Mouse (Mus musculus) right cerebral cortex, postnatal 10 days (tissue): Measurements from ENCODE around the gene Tmem108.

Experiments used
- DNase-seq, 2 experiments: peaks; one replicate each; pipeline ENCODE4 v3.0.0; 2021; ENCODE audit warnings: low spot score in 2 of 2

Tmem108 gene

GRCm38 (mm10) chr9:103501861-103502364, 259.7 kb downstream of the Tmem108 start:
- peak; percentile 84 to 92 for DNase-seq

DNA sequence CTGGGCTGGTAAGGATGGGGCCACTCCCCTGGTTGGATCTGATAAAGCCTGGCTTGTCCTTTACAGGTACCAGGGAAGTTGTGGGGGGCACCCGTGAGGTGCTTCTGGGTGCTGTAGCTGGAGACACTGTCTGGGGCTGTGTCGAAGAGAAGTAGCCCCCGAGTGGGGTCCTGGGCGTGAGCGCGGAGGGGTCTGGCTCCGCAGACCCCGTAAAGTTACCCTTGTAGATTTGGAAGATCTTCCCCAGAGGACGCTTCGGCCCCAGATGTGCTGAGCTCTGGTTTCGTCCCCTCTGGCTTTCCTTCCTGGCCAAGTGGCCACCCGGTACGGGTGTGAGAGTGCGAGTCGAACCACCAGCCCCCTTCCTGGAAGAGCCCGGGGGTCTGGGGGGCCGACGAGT, 262.3 kb downstream of the Tmem108 start:
- no peak for DNase-seq

- no peak for DNase-seq
Observed at GRCm38 (mm10) chr9:103498699-103499098, 262.9 kb downstream of the Tmem108 start.

DNA sequence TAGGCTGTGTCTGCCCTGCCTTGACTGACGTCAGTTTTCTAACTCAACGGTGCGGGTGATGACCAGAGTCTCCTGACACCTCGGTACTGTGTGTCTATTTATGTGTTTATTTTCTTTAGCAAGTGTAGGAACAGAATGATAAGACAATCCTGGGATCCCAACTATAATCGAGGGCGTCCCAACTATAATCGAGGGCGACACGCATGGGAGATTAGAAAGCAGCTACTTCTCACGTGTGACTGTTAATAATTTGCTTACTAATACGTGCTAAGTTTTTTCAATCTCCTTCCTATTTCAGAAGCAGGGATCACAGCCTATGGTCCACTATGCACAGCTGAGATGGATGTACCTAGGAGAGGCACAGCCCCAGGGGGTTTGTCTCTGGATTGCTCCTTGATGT, 266.2 kb downstream of the Tmem108 start:
- no peak for DNase-seq

- DNase-seq, result peak; percentile 88 to 90
Observed at GRCm38 (mm10) chr9:103494346-103495020, 267.2 kb downstream of the Tmem108 start.

DNA sequence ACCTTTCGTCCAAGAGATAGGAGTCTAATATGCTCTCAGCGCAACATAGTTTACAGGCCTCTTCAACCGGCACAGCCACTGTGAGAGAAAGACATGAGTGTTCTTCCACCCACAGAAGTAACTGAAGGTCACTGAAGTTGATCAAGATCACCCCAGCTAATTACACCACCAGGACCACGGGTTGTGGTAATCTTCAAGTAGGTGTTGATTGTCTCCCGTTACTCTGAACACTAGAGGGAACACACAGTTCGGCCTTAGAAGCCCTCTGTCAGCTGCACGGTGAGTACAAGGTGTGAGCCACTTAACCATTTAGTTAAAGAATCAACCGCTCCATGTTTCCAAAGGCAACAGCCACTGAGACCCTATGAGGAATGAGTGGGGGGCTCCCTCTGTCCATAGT, 269.7 kb downstream of the Tmem108 start:
- no peak for DNase-seq

DNA sequence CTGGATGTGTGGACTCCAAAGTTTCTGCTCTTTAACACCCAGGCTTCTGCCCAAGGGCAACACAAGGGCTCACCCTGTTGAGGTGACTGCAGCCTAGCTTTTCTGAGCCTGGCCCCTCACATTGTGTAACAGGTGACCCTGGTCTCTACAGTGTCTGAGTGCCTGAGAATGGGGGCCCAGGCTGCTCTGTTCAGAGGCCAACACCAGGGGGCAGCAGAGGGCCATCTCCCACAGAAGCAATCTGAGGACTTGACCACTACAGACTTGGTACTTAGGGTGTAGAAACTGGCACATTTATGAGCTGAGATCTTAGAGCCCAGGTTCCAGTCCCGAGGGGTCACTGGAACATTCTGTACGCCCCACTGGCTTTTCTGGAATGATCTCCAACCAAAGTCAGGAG, 271.2 kb downstream of the Tmem108 start:
- DNase-seq, result peak; percentile 76 to 84

- no peak for DNase-seq
Observed at GRCm38 (mm10) chr9:103489883-103490282, 271.8 kb downstream of the Tmem108 start.

- DNase-seq, result no peak
Observed at GRCm38 (mm10) chr9:103489096-103489495, 272.5 kb downstream of the Tmem108 start.

DNA sequence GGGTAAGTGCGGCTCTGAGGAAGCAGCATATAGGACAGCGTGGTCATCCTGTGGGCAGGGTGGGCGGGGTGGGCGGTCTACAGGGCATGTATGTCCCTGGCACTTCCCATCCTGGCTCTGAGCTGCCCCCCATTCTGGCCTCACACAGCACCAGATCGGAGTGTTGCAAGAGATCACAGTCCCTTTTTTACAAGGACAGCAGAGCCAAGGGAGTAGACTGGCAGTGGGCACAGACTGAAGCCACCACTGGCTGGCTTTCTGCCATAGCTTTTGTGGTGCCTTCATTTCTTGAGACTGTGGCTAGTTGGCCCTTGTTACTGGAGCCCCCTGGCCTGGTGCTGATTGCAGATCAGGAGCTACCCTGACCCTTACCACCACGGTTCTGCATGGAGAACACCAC, 275.4 kb downstream of the Tmem108 start:
- DNase-seq, result peak in 1 of 2 experiments; percentile 46

DNA sequence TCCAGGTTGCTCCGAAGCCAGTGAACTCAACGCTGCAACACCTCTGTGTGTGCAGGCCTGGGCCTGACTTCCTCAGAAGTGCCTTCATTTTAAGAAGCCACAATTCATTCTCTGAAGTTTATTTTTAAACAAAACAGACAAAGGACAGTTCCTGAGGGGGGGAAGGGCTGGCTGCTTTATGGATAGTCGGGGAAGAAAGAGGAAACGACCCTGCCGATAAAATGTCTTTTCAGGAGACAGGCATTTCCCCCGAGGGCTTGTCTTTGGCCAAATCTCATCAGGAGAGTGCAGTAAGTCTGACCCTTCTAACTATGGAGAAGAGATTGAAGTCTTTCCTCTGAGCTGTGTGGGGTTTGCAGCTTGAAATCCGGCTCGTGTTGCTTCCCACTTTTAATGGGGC, 276.0 kb downstream of the Tmem108 start:
- no peak for DNase-seq

DNA sequence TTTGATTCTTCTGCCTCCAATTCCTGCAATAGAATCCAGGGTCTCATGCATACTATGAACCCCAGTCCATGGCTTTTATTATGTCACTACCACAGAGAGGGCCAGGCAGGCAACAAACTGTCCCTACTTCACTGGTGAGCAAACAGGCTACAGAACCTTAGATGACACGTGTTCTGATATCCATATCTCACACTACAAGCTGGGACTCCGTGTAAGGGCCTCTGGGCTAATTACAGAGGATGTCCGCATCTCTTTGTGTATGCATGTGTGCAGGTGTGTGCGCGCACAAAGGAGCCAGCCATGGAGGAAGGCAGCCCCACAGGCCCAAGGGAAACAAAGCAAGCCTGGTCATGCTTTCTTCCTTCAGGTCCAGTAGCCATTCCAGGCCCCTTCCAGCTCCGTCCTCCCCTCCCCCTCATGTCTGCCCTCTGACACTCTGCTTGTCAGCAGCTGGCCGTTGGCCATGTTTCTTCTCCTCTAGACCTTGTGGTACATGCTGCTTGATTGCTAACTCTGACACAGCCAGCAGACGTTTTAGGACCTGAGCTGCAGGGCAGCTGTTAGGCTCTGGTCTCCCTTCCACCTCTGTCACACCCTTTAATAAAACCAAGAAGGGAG, 280.9 kb downstream of the Tmem108 start:
- peak in 1 of 2 experiments; percentile 45 for DNase-seq

DNA sequence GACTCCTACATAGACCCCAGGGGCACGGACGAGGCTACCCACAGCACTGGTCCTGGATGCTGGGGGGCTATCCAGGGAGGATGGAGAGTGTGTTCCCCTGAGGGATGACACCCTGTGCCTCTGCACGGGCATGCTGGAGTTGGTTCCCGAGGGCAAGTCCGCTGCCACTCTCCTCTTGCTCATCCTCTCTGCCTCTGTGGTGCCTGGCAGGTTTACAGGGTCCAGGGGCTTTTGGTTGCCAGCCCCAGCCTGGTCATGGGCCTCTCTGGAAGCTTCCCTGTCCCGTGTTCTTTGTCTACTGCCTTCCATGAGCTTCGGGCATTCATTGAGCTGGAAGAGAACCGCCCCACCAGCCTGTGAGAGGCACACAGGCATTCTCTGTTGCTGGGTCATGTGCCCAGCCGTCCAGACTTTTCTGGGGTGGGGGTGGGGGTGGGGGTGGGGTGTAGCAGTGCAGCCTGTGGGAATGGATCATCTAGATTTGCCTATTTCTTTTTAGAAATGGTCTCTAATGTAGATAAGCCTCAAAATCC, 281.5 kb downstream of the Tmem108 start, which contains the start of gene Bfsp2:
Bfsp2 (minus strand) TSS at position 377 of the 533 bp plus-strand sequence.
- no peak for DNase-seq

- DNase-seq, result no peak
Observed at GRCm38 (mm10) chr9:103475414-103475813, 286.2 kb downstream of the Tmem108 start.

GRCm38 (mm10) chr9:103473915-103474688, 287.5 kb downstream of the Tmem108 start:
- peak; percentile 65 to 73 for DNase-seq

GRCm38 (mm10) chr9:103471784-103472183, 289.9 kb downstream of the Tmem108 start:
- DNase-seq, result no peak

DNA sequence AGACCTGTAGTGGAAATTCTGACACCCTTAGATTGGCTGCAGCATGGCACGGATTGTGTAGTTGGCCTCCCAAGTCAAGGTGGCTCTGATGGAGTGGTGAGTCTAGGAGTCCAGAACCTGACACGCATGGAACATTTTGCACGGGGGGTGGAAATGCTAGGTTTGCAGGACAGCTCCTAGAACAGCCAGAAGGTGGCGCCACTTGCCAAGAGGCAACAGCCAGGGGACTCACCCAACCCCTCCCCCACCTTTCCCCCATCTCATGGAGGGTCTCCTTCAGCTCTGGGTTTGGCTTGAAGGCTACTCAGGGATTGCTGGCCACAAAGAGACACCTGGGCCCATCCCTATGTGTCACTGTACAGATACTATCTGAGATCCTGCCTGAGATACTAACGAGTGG, 292.1 kb downstream of the Tmem108 start:
- DNase-seq, result no peak

- no peak for DNase-seq
Observed at GRCm38 (mm10) chr9:103468911-103469310, 292.7 kb downstream of the Tmem108 start.

GRCm38 (mm10) chr9:103465711-103466220, 295.9 kb downstream of the Tmem108 start:
- DNase-seq, result peak in 1 of 2 experiments; percentile 61

- DNase-seq, result no peak
Observed at GRCm38 (mm10) chr9:103465293-103465692, 296.3 kb downstream of the Tmem108 start.

DNA sequence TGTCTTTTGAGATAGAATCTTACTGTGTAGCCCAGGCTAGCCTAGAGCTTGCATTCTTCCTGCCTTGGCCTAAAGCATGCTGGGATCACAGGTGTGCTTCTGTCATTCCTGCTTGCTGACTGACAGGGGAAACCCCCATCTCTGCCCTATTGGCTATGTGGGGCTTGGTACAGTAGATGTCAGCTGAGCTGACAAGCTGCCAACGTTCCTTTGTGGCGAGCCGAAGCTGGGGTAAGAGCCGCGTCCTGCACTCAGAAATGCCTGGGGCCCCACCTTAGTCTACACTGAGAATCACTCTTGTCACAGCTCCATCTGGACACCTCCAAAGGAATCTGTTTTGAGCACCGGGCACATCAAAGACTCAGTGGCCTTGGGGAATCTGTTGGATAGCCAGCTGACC, 297.8 kb downstream of the Tmem108 start:
- no peak for DNase-seq

GRCm38 (mm10) chr9:103459839-103460238, 301.8 kb downstream of the Tmem108 start:
- DNase-seq, result no peak
